Mouse (Mus musculus): ENCODE results near the gene E4f1. TPM values are rescaled to one million over a fixed set of nuclear protein-coding genes. Genes with fewer than 3 reads are reported as not detected.

The E4f1 gene
- total RNA-seq, 2 experiments from 2014 or later, result 13.6 to 27.5 TPM

- no peak for ATAC-seq (replicated peaks; ENCODE audit: poor library complexity)
Measured at GRCm38 (mm10) chr17:24483495-24483894, 13.4 kb upstream of the E4f1 start.

- no peak for ATAC-seq (replicated peaks; ENCODE audit: poor library complexity)
Measured at GRCm38 (mm10) chr17:24481027-24481815, 11.1 kb upstream of the E4f1 start.

DNA sequence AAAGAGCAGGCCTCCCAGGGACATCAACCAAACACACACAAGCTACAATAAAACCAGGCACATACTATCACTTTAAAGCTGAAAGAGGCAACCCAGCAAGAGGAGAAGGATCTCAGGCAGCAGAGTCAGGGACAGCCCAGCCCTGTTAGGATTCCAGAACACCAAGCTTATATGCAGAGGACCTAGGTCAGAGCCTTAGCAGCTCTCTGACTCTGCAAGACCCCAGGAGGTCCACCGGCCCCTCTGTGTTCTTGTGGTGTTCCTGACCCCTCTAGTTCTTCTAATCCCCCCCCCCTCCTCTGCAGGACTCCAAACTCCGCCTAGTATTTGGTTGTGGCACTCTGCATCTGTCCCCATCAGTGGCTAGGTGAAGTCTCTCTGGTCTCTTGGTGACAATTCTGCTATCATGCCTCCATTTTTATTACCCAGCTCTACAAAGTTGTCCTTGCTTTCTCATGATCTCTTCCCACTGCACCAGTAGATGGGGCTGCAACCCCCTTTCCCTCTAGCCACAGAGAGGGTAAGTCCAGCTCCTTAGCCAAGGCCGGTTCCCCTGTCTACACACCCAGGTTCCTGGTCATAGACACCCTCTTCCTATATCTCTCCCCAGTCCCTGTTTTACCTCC, 10.2 kb upstream of the E4f1 start:
- ATAC-seq (replicated peaks; ENCODE audit: poor library complexity), result 0 out of 2 replicates have a peak, but pooled peaks have one; percentile 18

GRCm38 (mm10) chr17:24479431-24479830, 9.3 kb upstream of the E4f1 start:
- no peak for ATAC-seq (replicated peaks; ENCODE audit: poor library complexity)

DNA sequence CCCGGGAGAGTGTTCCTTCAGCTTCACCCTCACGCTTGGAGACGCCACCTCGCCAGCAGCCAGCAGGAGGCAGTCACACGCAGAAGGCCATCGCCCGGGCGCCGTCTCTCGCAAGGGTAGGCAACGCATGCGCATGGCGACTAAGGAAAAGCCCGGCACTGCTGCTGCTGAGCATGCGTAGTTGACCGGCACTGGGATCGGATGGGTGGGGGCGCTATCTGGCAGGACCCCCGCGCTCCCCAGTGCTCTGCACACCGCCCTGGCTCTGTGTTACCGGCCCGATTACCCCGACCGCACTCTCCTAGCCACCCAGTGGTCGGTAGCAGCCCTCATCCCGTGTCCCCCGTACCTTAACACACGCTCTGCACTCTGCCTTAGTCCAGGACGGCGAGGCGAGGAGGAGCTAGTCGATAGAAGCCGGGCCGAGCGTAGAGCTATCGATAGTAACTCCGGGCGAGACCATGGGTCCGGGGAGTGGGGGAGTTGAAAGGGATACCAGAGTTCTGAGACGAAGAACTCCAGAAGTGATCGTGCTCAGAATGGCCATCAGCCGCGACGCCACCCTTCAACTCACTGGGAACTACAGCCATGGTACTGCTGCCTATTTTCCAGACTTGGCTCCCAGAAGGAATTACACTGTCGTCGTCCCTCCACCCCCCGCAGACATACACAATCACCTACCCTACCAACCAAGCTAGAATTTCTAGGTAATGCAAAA, 8.7 kb upstream of the E4f1 start, which contains the start of gene Mlst8:
Gene Mlst8, minus strand, starts transcription at position 416 of the 718 bp plus-strand sequence.
- peak; percentile 92 for ATAC-seq (replicated peaks; ENCODE audit: poor library complexity)

- ATAC-seq (replicated peaks; ENCODE audit: poor library complexity), result no peak
Measured at GRCm38 (mm10) chr17:24477985-24478600, 8.0 kb upstream of the E4f1 start.

- peak; percentile 21 for ATAC-seq (replicated peaks; ENCODE audit: poor library complexity)
Measured at GRCm38 (mm10) chr17:24477053-24477984, 7.2 kb upstream of the E4f1 start.

DNA sequence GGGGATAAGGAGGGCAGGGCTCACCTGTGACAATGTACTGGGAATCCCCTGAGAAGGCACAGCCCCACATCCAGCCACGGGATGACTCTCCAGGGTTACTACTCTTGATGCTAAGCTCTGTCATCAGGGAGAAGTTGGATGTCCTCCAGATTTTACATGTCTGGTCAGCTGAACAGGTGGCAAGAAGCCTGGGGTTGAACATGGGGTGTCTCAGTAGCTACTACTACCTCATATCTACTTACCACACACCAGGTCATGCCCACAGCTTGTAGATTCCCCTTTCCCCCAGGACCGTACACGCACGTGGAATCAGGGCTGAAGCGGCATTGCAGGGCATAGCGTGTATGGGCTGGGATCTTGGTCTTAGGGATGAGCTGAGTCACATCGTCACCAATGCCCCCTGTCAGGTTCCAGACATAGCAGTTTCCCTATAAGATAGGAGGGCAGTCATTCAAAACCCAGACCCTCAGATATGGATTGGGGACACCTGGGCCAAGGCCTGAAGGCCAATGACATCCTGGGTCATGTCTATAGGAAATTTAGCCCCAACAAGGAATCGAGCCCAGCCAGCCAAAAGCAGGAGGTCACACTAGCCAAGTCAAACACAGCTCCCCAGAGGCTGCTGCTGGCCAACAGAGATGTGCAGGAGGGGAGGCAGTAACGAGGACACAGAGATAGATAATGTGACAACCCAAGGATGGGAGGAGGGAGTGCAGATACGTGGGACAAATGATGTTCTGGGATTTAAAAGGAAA, 6.1 kb upstream of the E4f1 start:
- ATAC-seq (replicated peaks; ENCODE audit: poor library complexity), result no peak

DNA sequence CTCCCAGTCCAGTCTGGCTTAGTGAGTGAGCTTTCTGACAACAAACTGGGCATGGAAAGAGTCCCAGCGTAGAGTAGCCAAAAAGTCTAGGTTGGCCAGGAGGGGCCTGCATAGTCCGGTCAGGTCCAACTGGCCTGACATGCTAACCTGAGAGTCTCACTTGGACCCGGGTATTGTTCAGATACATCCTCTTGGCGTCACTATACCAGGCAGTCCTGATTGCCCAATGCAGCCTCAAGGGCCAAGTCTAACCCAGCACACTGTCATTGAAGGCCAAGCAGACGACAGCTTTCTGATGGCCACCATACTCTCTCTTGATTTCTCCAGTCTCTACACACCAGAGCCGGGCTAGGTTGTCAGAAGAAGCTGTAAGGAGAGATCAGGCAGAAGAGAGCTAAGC, 5.5 kb upstream of the E4f1 start:
- ATAC-seq (replicated peaks; ENCODE audit: poor library complexity), result no peak

GRCm38 (mm10) chr17:24474557-24474956, 4.4 kb upstream of the E4f1 start:
- ATAC-seq (replicated peaks; ENCODE audit: poor library complexity), result no peak

GRCm38 (mm10) chr17:24473612-24474275, 3.6 kb upstream of the E4f1 start, which contains the start of gene Bricd5:
TSS of gene Bricd5 (plus strand) at chr17:24473884.
- no peak for ATAC-seq (replicated peaks; ENCODE audit: poor library complexity)

- no peak for ATAC-seq (replicated peaks; ENCODE audit: poor library complexity)
Measured at GRCm38 (mm10) chr17:24472512-24472911, 2.4 kb upstream of the E4f1 start.

DNA sequence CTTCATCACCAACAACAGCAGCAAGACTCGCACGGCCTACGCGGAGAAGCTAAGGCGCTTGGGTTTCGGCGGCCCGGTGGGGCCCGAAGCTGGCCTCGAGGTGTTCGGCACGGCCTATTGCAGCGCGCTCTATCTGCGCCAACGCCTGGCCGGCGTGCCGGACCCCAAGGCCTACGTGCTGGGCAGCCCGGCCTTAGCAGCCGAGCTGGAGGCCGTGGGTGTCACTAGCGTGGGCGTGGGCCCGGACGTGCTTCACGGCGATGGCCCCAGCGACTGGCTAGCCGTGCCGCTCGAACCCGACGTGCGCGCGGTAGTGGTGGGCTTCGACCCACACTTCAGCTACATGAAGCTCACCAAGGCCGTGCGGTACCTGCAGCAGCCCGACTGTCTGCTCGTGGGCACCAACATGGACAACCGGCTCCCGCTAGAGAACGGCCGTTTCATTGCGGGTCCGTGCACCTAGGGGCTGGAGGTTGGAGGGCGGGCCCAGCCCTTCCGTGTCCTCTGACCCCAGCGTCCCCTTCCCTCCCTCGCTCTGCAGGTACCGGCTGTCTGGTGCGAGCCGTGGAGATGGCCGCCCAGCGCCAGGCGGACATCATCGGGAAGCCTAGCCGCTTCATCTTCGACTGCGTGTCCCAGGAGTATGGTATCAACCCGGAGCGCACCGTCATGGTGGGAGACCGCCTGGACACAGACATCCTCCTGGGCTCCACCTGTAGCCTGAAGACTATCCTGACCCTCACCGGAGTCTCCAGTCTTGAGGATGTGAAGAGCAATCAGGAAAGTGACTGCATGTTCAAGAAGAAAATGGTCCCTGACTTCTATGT, 801 bp upstream of the E4f1 start:
- no peak for ATAC-seq (replicated peaks; ENCODE audit: poor library complexity)

- ATAC-seq (replicated peaks; ENCODE audit: poor library complexity), result no peak
Measured at GRCm38 (mm10) chr17:24469336-24469909, 690 bp downstream of the E4f1 start.

- no peak for ATAC-seq (replicated peaks; ENCODE audit: poor library complexity)
Measured at GRCm38 (mm10) chr17:24468636-24469246, 1.4 kb downstream of the E4f1 start.

DNA sequence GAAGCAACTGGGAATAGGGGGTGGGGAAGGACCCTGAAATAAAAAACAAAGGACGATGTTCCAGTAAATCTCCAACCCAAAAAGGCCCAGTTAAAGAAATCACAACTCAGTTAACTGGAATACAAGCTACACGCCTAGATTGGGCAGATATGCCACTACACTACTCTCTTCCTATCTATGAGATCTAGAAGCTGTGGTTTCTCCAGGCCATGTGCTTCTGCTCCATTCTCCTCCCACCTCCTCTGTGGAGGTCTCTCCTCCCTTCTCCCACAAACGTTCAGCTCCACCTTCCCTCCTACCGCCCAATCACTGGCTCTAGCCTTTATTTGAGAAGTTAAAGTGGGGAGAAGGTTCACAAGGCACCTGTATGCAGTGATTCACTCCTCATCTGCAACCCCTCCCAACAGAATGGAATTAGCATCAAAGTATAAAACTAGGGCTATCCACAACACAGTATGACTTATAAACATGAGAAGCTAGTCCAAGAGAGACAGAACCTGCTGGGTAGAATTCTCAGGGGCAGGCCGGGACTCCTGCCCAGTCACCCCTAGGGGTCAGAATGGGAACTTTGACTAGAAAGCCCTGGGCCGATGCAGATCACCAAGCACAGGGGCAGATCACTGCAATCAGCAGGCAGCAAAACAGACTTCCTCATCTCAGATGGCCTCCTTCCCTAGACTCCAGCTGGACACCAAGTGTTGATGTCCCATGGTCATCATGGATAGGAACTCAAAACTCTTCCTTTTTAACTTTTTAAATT, 6.6 kb downstream of the E4f1 start:
- peak; percentile 88 for ATAC-seq (replicated peaks; ENCODE audit: poor library complexity)
